Mouse (Mus musculus) CH12.LX (cell line): ENCODE measurements around the gene Fcna. TPM values are rescaled to one million over a fixed set of nuclear protein-coding genes. Genes with fewer than 3 reads are reported as not detected.

ENCODE experiments used
- DNase-seq: peaks from one replicate; pipeline ENCODE4 v3.0.0-alpha.2; 2013; ENCODE audit errors: extremely low read depth
- H3K27ac ChIP-seq: 2 replicates; pipeline ENCODE4 v1.5.1; 2012; ENCODE audit warnings: low read depth, mild to moderate bottlenecking, control low read depth, moderate library complexity; ENCODE audit not compliant: insufficient read depth
- H3K27me3 ChIP-seq: replicated peaks from 2 replicates; pipeline ENCODE3; 2012; ENCODE audit warnings: inconsistent platforms
- H3K36me3 ChIP-seq, 2 experiments: replicated peaks in 1 of 2; 2 replicates each; pipeline versions ENCODE3 to v1.6.1; 2012; ENCODE audit warnings: inconsistent platforms in 1 of 2, low read length in 1 of 2, mild to moderate bottlenecking in 1 of 2, mixed read lengths in 1 of 2, moderate library complexity in 1 of 2; ENCODE audit not compliant: control insufficient read depth in 1 of 2, insufficient read depth in 1 of 2
- H3K4me1 ChIP-seq, 2 experiments: 2 replicates each; pipeline ENCODE4 v1.6.1; 2012; ENCODE audit warnings: inconsistent platforms in 1 of 2, moderate library complexity in 1 of 2; ENCODE audit not compliant: insufficient read depth in 2 of 2, control insufficient read depth in 1 of 2
- H3K4me2 ChIP-seq: 2 replicates; pipeline ENCODE4 v1.6.1; 2012; ENCODE audit warnings: low read depth, mild to moderate bottlenecking, control low read depth; ENCODE audit not compliant: poor library complexity, insufficient read depth, severe bottlenecking
- H3K4me3 ChIP-seq, 3 experiments: fragments of 150-350 bp in 1 of 3; sonication (generic) in 1 of 3; replicated peaks in 1 of 3; 2 replicates each; pipeline versions ENCODE3 to v1.5.1; 2011 to 2012; ENCODE audit warnings: low read depth in 2 of 3, low read length in 2 of 3, mild to moderate bottlenecking in 2 of 3, moderate library complexity in 2 of 3, control low read depth in 1 of 3, improper control_type of control experiment in 1 of 3, inconsistent platforms in 1 of 3, mixed read lengths in 1 of 3; ENCODE audit not compliant: poor library complexity in 1 of 3
- H3K79me2 ChIP-seq: replicated peaks from 2 replicates; pipeline ENCODE4 v1.6.1; 2012; ENCODE audit warnings: mild to moderate bottlenecking, moderate library complexity; ENCODE audit not compliant: control insufficient read depth, poor library complexity, insufficient read depth, severe bottlenecking; ENCODE audit errors: extremely low read depth
- H3K9ac ChIP-seq: 2 replicates; pipeline ENCODE4 v1.6.1; 2012; ENCODE audit warnings: low read depth, mild to moderate bottlenecking, control low read depth, moderate library complexity; ENCODE audit not compliant: insufficient read depth
- H3K9me3 ChIP-seq: replicated peaks from 2 replicates; pipeline ENCODE3; 2012; ENCODE audit warnings: low read length, inconsistent platforms, mixed read lengths
- BHLHE40 ChIP-seq: IDR thresholded peaks from 2 replicates; pipeline ENCODE4 v1.6.1; 2011; ENCODE audit warnings: mild to moderate bottlenecking, low read depth, low read length, improper control_type of control experiment
- CHD1 ChIP-seq: IDR thresholded peaks from 2 replicates; pipeline ENCODE4 v1.6.1; 2012; ENCODE audit warnings: low read depth, low read length, improper control_type of control experiment, inconsistent platforms
- ELF1 ChIP-seq: IDR thresholded peaks from 2 replicates; pipeline ENCODE4 v1.6.1; 2014; ENCODE audit warnings: low read depth, mild to moderate bottlenecking, inconsistent platforms, low read length, improper control_type of control experiment
- IRF4 ChIP-seq: IDR thresholded peaks from 2 replicates; pipeline ENCODE4 v1.6.1; 2014; ENCODE audit warnings: low read depth, mild to moderate bottlenecking, inconsistent platforms, low read length, improper control_type of control experiment
- KAT2A ChIP-seq: IDR thresholded peaks from 2 replicates; pipeline ENCODE4 v1.6.1; 2012; ENCODE audit warnings: low read length, improper control_type of control experiment, inconsistent platforms; ENCODE audit not compliant: insufficient replicate concordance
- MAFK ChIP-seq: IDR thresholded peaks from 2 replicates; pipeline ENCODE4 v1.6.1; 2011; ENCODE audit warnings: low read length, improper control_type of control experiment; ENCODE audit not compliant: insufficient replicate concordance
- MAZ ChIP-seq: IDR thresholded peaks from 2 replicates; pipeline ENCODE4 v1.6.1; 2012; ENCODE audit warnings: low read depth, mild to moderate bottlenecking, inconsistent platforms, low read length, improper control_type of control experiment, moderate library complexity
- MXI1 ChIP-seq: IDR thresholded peaks from 2 replicates; pipeline ENCODE4 v1.6.1; 2011; ENCODE audit warnings: mild to moderate bottlenecking, low read depth, low read length, improper control_type of control experiment
- NELFE ChIP-seq: IDR thresholded peaks from 2 replicates; pipeline ENCODE4 v1.6.1; 2011; ENCODE audit warnings: low read depth, low read length, improper control_type of control experiment
- NRF1 ChIP-seq: IDR thresholded peaks from 2 replicates; pipeline ENCODE4 v1.6.1; 2014; ENCODE audit warnings: low read depth, mild to moderate bottlenecking, inconsistent platforms, low read length, improper control_type of control experiment, moderate library complexity
- RAD21 ChIP-seq: IDR thresholded peaks from 2 replicates; pipeline ENCODE4 v1.6.1; 2011; ENCODE audit warnings: low read depth, mild to moderate bottlenecking, low read length, improper control_type of control experiment, moderate library complexity
- TBP ChIP-seq: conservative IDR thresholded peaks from 2 replicates; pipeline ENCODE4 v1.6.1; 2011; ENCODE audit warnings: low read depth, low read length, improper control_type of control experiment
- TCF12 ChIP-seq: IDR thresholded peaks from 2 replicates; pipeline ENCODE4 v1.6.1; 2014; ENCODE audit warnings: low read depth, mild to moderate bottlenecking, inconsistent platforms, low read length, improper control_type of control experiment
- UBTF ChIP-seq: IDR thresholded peaks from 2 replicates; pipeline ENCODE4 v1.6.1; 2012; ENCODE audit warnings: low read depth, mild to moderate bottlenecking, inconsistent platforms, low read length, improper control_type of control experiment, moderate library complexity
- ZC3H11A ChIP-seq: IDR thresholded peaks from 2 replicates; pipeline ENCODE4 v1.6.1; 2012; ENCODE audit warnings: low read depth, mild to moderate bottlenecking, inconsistent platforms, low read length, improper control_type of control experiment
- ZMIZ1 ChIP-seq: IDR thresholded peaks from 2 replicates; pipeline ENCODE4 v1.6.1; 2012; ENCODE audit warnings: low read depth, mild to moderate bottlenecking, inconsistent platforms, low read length, improper control_type of control experiment
- ZNF384 ChIP-seq: IDR thresholded peaks from 2 replicates; pipeline ENCODE4 v1.6.1; 2012; ENCODE audit warnings: low read depth, low read length, improper control_type of control experiment, inconsistent platforms
- dilution Hi-C: fragments of 300-500 bp; cut with MboI; formaldehyde crosslinking; loops from 2 replicates; pipeline ENCODE4 v1.14.3; 2020; ENCODE audit warnings: low sequenced_read_pairs; ENCODE audit not compliant: extremely low pct_unique_long_range_greater_than_20kb, extremely low pct_ligation_motif_present
- in situ Hi-C: fragments of 300-500 bp; cut with MboI; formaldehyde crosslinking; loops from 3 replicates; pipeline ENCODE4 v1.14.3; 2019; ENCODE audit warnings: low sequenced_read_pairs, low pct_ligation_motif_present, low pct_unique_long_range_greater_than_20kb, mixed read lengths
- polyA plus RNA-seq: library from polyadenylated mRNA; unstranded; fragments of >175 nt; gene quantifications from 2 replicates; pipeline ENCODE4 v1.2.1, GENCODE M21; 2012; ENCODE audit warnings: low read depth; ENCODE audit not compliant: insufficient read length
- total RNA-seq, 2 experiments: library from RNA; depleted of rRNA; stranded (reverse); fragments of 300-350 nt in 1 of 2; fragments of >200 nt in 1 of 2; gene quantifications; 2 replicates each; pipeline ENCODE4 v1.2.3; 2012 to 2014

The Fcna gene
- total RNA-seq (2012; rRNA removed) (not detected in 2 replicates), total RNA-seq (2014; rRNA removed) (not detected in 2 replicates), polyA plus RNA-seq (not detected in 2 replicates)

GRCm38 (mm10) chr2:25627811-25628210 is at the start of gene Fcna:
Gene Fcna (minus strand): TSS chr2:25628030.
- in situ Hi-C loops, result no loop called here
- H3K27ac ChIP-seq, result no peak within 1 kb of the TSS
- H3K36me3 ChIP-seq, result no peaks in the 10 kb centered on the region
- dilution Hi-C loops, result no loop called here
- no peaks in the 10 kb centered on the region for H3K79me2 ChIP-seq
- H3K27me3 ChIP-seq, result peaks cover 88% of the 10 kb centered on the region
- H3K4me2 ChIP-seq, result no peak within 1 kb of the TSS
- no peak within 1 kb of the TSS for H3K4me3 ChIP-seq
- no peaks in the 10 kb centered on the region for H3K9me3 ChIP-seq
- TF ChIP-seq IRF4 (no peak), KAT2A (no peak)
- TF ChIP-seq, all 38 proteins: peak for 0
- H3K4me1 ChIP-seq, result no peaks in the 10 kb centered on the region
- H3K9ac ChIP-seq, result no peak within 1 kb of the TSS
- DNase-seq, result no peak

GRCm38 (mm10) chr2:25676486-25676885 is 48.7 kb upstream of the Fcna start, which contains the start of gene Lcn6:
Gene Lcn6 (plus strand): TSS chr2:25676786.
- no peak within 1 kb of the TSS for H3K27ac ChIP-seq
- H3K4me2 ChIP-seq, result no peak within 1 kb of the TSS
- no peak for DNase-seq
- H3K9ac ChIP-seq, result no peak within 1 kb of the TSS
- peaks cover 4 to 36% of the 10 kb centered on the region in 2 experiments for H3K4me1 ChIP-seq
- in situ Hi-C loops, result no loop called here
- dilution Hi-C loops, result no loop called here
- no peaks in the 10 kb centered on the region for H3K79me2 ChIP-seq
- H3K9me3 ChIP-seq, result no peaks in the 10 kb centered on the region
- H3K27me3 ChIP-seq, result peaks cover 18% of the 10 kb centered on the region
- no peak within 1 kb of the TSS for H3K4me3 ChIP-seq
- H3K36me3 ChIP-seq, result no peaks in the 10 kb centered on the region
- TF ChIP-seq NELFE (no peak), ZMIZ1 (no peak), TBP (no peak), MAFK (no peak), NRF1 (no peak), RAD21 (no peak), TCF12 (no peak), MAZ (no peak), UBTF (no peak), CHD1 (no peak)
- TF ChIP-seq, all 38 proteins: peak for 0

GRCm38 (mm10) chr2:25666516-25666915 is 38.7 kb upstream of the Fcna start:
- H3K4me2 ChIP-seq, result no peak overlapping the region
- dilution Hi-C loops, result no loop called here
- in situ Hi-C loops, result no loop called here
- no peaks in the 10 kb centered on the region for H3K79me2 ChIP-seq
- peaks cover 0 to 25% of the 10 kb centered on the region in 2 experiments; a peak in 3 of 4 replicates for H3K4me1 ChIP-seq
- H3K36me3 ChIP-seq, result no peaks in the 10 kb centered on the region
- H3K9ac ChIP-seq, result no peak overlapping the region
- H3K27me3 ChIP-seq, result peaks cover 10% of the 10 kb centered on the region
- H3K27ac ChIP-seq, result no peak overlapping the region
- no peak for DNase-seq
- no peaks in the 10 kb centered on the region for H3K9me3 ChIP-seq
- no peak overlapping the region for H3K4me3 ChIP-seq
- TF ChIP-seq MXI1, result no peak
- no peak for TF ChIP-seq ZC3H11A
- TF ChIP-seq BHLHE40, result 0 out of 2 replicates have a peak, but pooled peaks have one; percentile 19
- no peak for TF ChIP-seq KAT2A
- TF ChIP-seq ZNF384, result no peak
- no peak for TF ChIP-seq ELF1
